Mouse (Mus musculus) spleen, adult 2 months (tissue): ENCODE data around the gene Lamc3. TPM values are rescaled to one million over a fixed set of nuclear protein-coding genes. Genes with fewer than 3 reads are reported as not detected.

ENCODE experiments used
- DNase-seq, 2 experiments: peaks; one replicate each; pipeline versions ENCODE4 v3.0.0 to v3.0.0-alpha.2; 2012 to 2021; ENCODE audit warnings: low spot score in 2 of 2, low read depth in 1 of 2
- H3K27ac ChIP-seq: fragments of 200-500 bp; 2 replicates; pipeline ENCODE4 v1.5.1; 2012; ENCODE audit warnings: low read length, inconsistent platforms; ENCODE audit not compliant: insufficient read depth
- H3K27me3 ChIP-seq: fragments of 200-500 bp; 2 replicates; pipeline ENCODE4 v1.6.1; 2012; ENCODE audit warnings: mild to moderate bottlenecking, moderate library complexity, low read length, inconsistent platforms; ENCODE audit not compliant: control insufficient read depth, insufficient read depth
- H3K36me3 ChIP-seq: fragments of 200-500 bp; 2 replicates; pipeline ENCODE4 v1.6.1; 2012; ENCODE audit warnings: mild to moderate bottlenecking, low read length, inconsistent platforms; ENCODE audit not compliant: control insufficient read depth, insufficient read depth
- H3K4me1 ChIP-seq: fragments of 200-500 bp; 2 replicates; pipeline ENCODE4 v1.6.1; 2011; ENCODE audit warnings: inconsistent platforms; ENCODE audit not compliant: control insufficient read depth, insufficient read depth, insufficient read length
- H3K4me3 ChIP-seq: fragments of 200-500 bp; 2 replicates; pipeline ENCODE4 v1.5.1; 2011; ENCODE audit warnings: mild to moderate bottlenecking, inconsistent platforms; ENCODE audit not compliant: insufficient read depth, insufficient read length; ENCODE audit errors: extremely low read depth
- CTCF ChIP-seq: fragments of 200-500 bp; IDR thresholded peaks from 2 replicates; pipeline ENCODE4 v1.5.1; 2011; ENCODE audit warnings: mild to moderate bottlenecking, inconsistent platforms; ENCODE audit not compliant: insufficient read depth, insufficient read length, insufficient replicate concordance; ENCODE audit errors: extremely low read depth
- POLR2A ChIP-seq: fragments of 200-500 bp; IDR thresholded peaks from 2 replicates; pipeline ENCODE4 v1.6.1; 2011; ENCODE audit warnings: low read depth, low read length, inconsistent platforms
- whole genome bisulfite sequencing: fragments of 180-500 bp; shearing (Covaris S2); methylation state at CpG from one replicate; pipeline ENCODE4 v1.1.7; 2018; 5-methylcytosine and 5-hydroxymethylcytosine counted together
- polyA plus RNA-seq: library from polyadenylated mRNA; depleted of rRNA; stranded (reverse); fragments of >200 nt; gene quantifications from 2 replicates; pipeline ENCODE4 v1.2.3, GENCODE M21; 2012

The Lamc3 gene
- polyA plus RNA-seq, 1 experiment: 2.1 TPM

DNA sequence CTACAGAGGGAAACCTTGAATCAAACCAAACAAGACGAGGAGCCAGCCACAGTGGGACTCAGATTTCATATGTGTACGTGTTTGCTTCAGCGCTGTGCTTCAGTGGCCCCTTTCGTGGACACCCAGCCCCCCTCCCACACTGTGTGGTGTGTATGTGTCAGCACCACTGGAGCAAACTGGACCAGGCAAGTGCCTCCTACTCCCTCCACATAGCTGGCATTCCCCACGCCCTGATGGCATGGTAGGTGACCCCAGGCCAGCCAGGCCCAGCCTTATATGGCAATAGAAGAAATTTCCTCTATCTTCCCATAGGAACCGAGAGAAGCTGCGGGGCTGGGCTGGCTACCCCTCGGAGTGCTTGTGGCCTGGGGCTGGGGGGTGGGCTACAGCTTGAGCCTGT, 66.6 kb downstream of the Lamc3 start:
- peaks cover 10% of the 10 kb centered on the region; the same call in 1 of the 2 replicates for H3K27me3 ChIP-seq

DNA sequence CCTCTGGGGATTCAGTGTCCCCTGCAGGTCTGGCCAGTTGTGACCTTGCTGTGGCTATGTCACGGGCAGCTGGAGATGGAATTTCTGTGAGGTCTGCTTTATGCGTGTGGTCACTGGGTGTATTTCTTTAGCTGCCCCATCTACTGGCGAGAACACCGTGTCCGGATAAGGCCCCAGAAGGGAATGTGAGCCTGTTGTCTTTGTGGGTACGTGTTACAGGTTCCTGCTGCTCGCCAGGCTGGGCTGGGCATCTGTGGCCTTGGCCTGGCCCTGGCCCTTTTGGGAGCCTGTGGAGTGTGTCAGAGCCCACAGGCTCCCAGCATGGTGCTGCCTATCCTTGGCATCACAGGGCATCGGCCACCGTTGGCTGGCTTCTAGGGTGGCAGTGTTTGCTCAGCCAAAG, 67.7 kb downstream of the Lamc3 start:
- Histone ChIP-seq H3K27me3 (peaks cover 10% of the 10 kb centered on the region; the same call in 1 of the 2 replicates), H3K36me3 (no peaks in the 10 kb centered on the region), H3K4me3 (no peak overlapping the region), H3K27ac (no peak overlapping the region), H3K4me1 (peaks cover 3% of the 10 kb centered on the region)
- no peak for TF ChIP-seq POLR2A
- no peak for TF ChIP-seq CTCF
- WGBS: 87% methylated on average over 9 of the region's 9 CpGs
- no peak for DNase-seq

More for the DNA sequence above, 66.6 kb downstream of the Lamc3 start:
- TF ChIP-seq CTCF: no peak
- no peak for TF ChIP-seq POLR2A
- Histone ChIP-seq H3K4me1 (peaks cover 3% of the 10 kb centered on the region), H3K4me3 (no peak overlapping the region), H3K27ac (no peak overlapping the region), H3K36me3 (no peaks in the 10 kb centered on the region)
- 91% methylated on average over 8 of the region's 8 CpGs for WGBS
- DNase-seq: no peak

DNA sequence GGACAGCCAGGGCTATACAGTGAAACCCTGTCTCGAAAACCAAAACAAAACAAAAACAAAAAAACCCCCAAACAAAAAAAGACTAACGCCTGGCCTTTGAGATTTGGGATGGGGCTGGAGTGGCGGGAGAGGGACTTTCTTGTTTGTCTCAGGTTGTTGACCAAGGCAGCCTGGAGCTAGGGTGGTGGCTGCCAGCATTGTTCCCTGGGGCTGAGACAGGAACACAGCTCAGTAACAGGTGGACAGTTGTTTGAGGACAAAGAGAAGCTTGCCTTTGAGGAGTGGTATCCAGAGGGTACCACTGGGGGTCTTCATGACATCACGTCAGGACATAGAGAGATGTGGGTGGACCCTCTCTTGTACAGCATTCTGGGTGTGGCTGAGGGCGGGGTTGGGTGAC, 68.6 kb downstream of the Lamc3 start:
- TF ChIP-seq CTCF (no peak), POLR2A (no peak)
- H3K4me3 ChIP-seq: no peak overlapping the region
- no peaks in the 10 kb centered on the region; the same call in 1 of the 2 replicates for H3K4me1 ChIP-seq
- no peaks in the 10 kb centered on the region for H3K36me3 ChIP-seq
- 0 out of 2 replicates have a peak, but pooled peaks cover 2% of the 10 kb centered on the region for H3K27me3 ChIP-seq
- H3K27ac ChIP-seq: no peak overlapping the region
- no peak for DNase-seq
- 89% methylated on average over 5 of the region's 5 CpGs for WGBS

DNA sequence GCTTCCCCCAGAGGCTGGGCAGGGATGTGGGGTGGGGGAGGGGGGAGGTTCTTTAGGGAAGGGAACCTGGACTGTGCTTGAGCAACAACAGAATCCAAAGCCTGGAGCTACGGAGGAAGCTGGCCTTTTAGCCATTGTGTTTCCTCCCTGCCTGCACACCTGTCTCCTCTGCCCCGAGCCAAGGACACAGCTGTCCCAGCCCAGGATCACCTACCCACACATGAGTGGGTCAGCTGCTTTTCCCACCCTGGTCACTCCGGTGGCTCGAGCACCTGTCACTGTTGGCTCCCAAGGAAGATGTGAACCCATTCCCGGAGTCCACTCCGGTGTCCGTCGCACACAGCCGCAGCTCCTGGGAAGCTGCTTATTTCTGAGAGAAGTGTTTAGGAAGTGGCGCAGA, 70.1 kb downstream of the Lamc3 start:
- TF ChIP-seq CTCF (no peak), POLR2A (no peak)
- no peak overlapping the region for H3K27ac ChIP-seq
- H3K4me3 ChIP-seq: no peak overlapping the region
- no peaks in the 10 kb centered on the region for H3K4me1 ChIP-seq
- no peak for DNase-seq
- H3K36me3 ChIP-seq: no peaks in the 10 kb centered on the region
- WGBS: 92% methylated on average over 10 of the region's 10 CpGs
- no peaks in the 10 kb centered on the region for H3K27me3 ChIP-seq

DNA sequence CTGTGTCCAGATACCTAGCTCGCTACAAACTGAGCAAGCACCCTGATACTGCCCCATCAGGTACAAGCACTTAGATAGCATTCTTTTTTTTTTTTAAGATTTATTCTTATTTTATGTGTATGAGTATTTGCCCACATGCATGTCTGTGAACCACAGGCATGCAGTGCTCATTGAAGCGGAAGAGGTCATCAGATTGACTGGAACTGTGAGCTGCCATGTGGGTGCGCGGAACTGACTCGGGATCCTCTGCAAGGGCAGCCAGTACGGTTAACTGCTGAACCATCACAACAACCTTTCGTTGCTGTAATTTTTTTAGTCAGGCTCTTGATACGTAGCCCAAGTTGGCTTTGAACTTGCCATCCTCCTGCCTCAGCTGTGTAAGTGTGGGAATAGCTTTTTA, 73.9 kb downstream of the Lamc3 start:
- H3K36me3 ChIP-seq: no peaks in the 10 kb centered on the region
- no peak overlapping the region for H3K27ac ChIP-seq
- H3K4me1 ChIP-seq: no peaks in the 10 kb centered on the region
- TF ChIP-seq POLR2A (no peak), CTCF (no peak)
- no peaks in the 10 kb centered on the region for H3K27me3 ChIP-seq
- DNase-seq: no peak
- 92% methylated on average over 8 of the region's 8 CpGs for WGBS
- H3K4me3 ChIP-seq: no peak overlapping the region

DNA sequence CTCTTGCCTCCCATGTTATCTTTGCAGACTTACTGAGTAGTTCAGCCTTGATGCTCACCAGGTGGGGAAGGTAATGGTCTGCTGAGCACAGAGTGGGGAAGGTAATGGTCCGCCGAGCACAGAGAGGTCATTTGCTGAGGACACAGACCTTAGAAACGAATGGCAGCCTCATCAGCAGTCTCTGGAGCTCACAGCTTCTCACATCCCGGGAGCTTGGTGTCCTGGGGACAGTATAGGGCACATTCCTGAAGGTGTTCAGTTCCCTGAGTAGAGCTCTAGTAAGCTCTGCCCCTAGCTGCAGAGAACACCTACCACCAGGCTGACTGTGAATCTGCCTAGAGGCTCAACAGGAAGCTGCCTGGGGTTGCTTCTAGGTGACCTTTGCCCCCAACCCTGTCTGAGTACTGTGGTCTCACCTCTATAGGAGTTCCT, 74.7 kb downstream of the Lamc3 start:
- no peak overlapping the region for H3K4me3 ChIP-seq
- no peaks in the 10 kb centered on the region for H3K27me3 ChIP-seq
- 66% methylated on average over 4 of the region's 4 CpGs for WGBS
- no peaks in the 10 kb centered on the region for H3K36me3 ChIP-seq
- no peak overlapping the region for H3K27ac ChIP-seq
- H3K4me1 ChIP-seq: no peaks in the 10 kb centered on the region
- DNase-seq: no peak
- TF ChIP-seq POLR2A (no peak), CTCF (no peak)

DNA sequence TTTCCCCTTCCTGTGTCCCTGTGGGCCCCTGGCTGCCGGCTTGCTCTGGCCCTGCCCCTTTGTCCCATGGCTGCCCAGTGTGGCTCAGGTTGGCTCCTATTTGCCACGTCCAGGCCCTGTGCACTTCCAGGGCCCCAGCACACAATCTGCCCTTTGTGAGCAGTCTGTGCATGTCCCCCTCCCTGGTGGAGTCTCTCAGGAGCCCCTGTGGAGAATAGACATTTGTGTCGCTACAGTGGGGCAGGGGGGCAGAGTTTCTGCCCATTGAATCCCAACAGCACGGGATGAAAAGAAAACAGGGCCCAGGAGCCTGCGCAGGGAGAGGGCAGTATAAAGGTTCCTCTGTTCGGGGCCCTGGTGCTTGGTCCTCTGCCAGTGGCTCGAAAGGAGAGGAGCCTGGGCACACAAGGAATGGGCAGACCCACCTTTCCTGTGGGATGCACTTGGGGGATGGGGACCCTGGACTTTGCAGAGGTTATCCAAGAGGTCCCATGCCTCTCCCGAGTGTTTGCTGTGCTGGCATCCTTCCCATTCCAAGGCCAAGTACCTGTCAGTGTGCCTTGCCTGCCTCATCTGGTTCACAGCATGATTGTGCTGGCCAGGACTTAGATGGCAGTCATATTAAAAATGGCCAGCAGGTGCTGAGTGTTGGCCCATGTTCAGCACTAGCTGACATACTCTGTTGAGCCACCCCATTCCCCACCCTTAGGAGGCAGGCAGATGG, 75.6 kb downstream of the Lamc3 start:
- Histone ChIP-seq H3K27ac (no peak overlapping the region), H3K4me1 (no peaks in the 10 kb centered on the region), H3K27me3 (no peaks in the 10 kb centered on the region), H3K36me3 (no peaks in the 10 kb centered on the region), H3K4me3 (no peak overlapping the region)
- no peak for DNase-seq
- WGBS: 79% methylated on average over 8 of the region's 8 CpGs
- TF ChIP-seq POLR2A (no peak), CTCF (no peak)
